ENCODE assay signal across 8 mouse cellular contexts in the genomic region with DNA sequence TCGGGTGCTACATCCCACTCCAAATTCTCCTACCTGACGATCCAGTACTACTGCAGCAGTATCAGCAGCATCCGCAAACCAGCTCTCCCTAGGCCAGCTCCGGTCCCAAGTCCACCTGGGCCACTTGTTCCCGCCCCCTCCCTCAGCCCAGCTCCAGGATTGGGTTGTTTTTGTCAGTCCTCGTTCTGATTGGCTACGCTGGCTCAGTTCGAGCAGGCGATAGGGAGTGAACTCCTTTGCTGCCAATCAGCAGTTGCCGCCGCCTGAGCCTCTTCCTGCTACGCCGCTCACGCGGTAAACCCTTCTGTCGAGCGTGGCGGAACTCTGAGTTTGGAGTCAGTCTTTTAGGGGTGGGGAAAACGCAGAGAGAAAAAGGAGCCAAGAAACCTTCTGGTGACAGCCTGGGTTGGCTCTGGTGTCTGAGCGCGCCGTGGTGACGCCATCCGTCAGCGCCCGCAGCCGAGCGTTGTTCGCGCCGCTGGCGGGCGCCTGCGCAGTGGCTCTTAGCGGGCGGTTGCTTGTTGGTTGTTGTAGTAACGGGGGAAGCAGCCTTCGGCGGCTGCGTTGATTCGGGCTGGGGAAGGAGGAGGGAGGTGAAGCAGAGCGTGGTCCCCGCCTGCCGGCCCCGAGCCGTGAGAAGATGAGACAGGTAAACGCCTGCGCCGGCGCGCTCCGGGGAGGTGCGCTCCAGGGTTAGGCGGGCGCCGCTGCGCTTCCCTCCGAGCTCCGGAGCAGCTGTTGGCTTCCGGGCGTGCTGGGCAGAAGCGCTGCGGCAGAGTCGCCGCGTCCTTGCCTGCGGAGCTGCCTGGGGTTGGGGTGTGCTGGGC. TPM values are rescaled to one million over a fixed set of nuclear protein-coding genes. Genes with fewer than 3 reads are reported as not detected.
A peak's percentile ranks its signal among the peaks of the same experiment; 100 is the strongest.
DNase-seq lines count a peak whose midpoint lies in the region; ATAC-seq lines count a peak whose summit lies in the region.

A gene (minus strand): TSS at position 113 of the 827 bp plus-strand sequence.
A gene (plus strand): TSS at position 222 of the 827 bp plus-strand sequence.

- H3K9ac ChIP-seq in intestine, embryonic 14.5 days (ENCODE audit: low read length) = peak within 1 kb of the TSS; percentile 62

- peaks cover 8% of the 10 kb centered on the region; the same call in 1 of the 2 replicates for H3K4me1 ChIP-seq in intestine, embryonic 14.5 days (replicated peaks; ENCODE audit: control insufficient read depth, insufficient read depth, low read length)

- peak within 1 kb of the TSS; percentile 99 for H3K27ac ChIP-seq in intestine, embryonic 14.5 days (ENCODE audit: low read depth)

- H3K4me2 ChIP-seq in intestine, embryonic 14.5 days (ENCODE audit: low read length) = peak within 1 kb of the TSS; percentile 64

- peaks cover 40% of the 10 kb centered on the region for H3K36me3 ChIP-seq in intestine, embryonic 14.5 days (ENCODE audit: control insufficient read depth, insufficient read depth, low read length)

- intact Hi-C loops in left cerebral cortex, postnatal 14 days (cut with DNase I) = no loop called here

- H3K27me3 ChIP-seq in intestine, embryonic 14.5 days (replicated peaks; ENCODE audit: control insufficient read depth, insufficient read depth, low read length) = no peaks in the 10 kb centered on the region

- peak within 1 kb of the TSS; percentile 83 for H3K4me3 ChIP-seq in intestine, embryonic 14.5 days (ENCODE audit: low read depth, low read length)

- DNase-seq in adrenal gland, adult 18-20 months (ENCODE audit: low spot score in 2 of 2) = peak; percentile 91 to 93
- DNase-seq in embryo, embryonic 11 days = peak; percentile 95
- DNase-seq in gastrocnemius, postnatal 25 days = peak; percentile 93
- peak; percentile 100 for DNase-seq in intestine, embryonic 14.5 days (ENCODE audit: low spot score)
- peak; percentile 96 for DNase-seq in left cerebral cortex, postnatal 14 days (ENCODE audit: low spot score in 2 of 2)
- peak; percentile 96 for DNase-seq in mesoderm, embryonic 11.5 days (ENCODE audit: low read depth, low spot score)
- DNase-seq in right cerebral cortex, postnatal 36 days (ENCODE audit: low spot score in 2 of 2) = peak; percentile 93 to 95
- peak; percentile 98 for DNase-seq in yolk sac, embryonic 10.5 days (ENCODE audit: low spot score)

- no peaks in the 10 kb centered on the region for H3K9me3 ChIP-seq in intestine, embryonic 14.5 days (ENCODE audit: control insufficient read depth, low read length)

- peak; percentile 99 for ATAC-seq in intestine, embryonic 14.5 days (replicated peaks; ENCODE audit: low FRiP score, low TSS enrichment, low read depth)

- under 1% methylated on average over 67 of the region's 67 CpGs for WGBS in intestine, embryonic 14.5 days

RNA-seq across cellular contexts. Expression of the first gene that starts in this region (rescaled TPM):
- 10 to 100 TPM; 26.9 to 29.4 TPM for total RNA-seq in adrenal gland, adult 18-20 months (2021)
- 1 to 10 TPM; 2.7 to 3.8 TPM for total RNA-seq in gastrocnemius, postnatal 25 days (2021)
- polyA plus RNA-seq in intestine, embryonic 14.5 days (2014; fragmentation: Nextera tagmentation; extraction: Ambion mirVana) = 122 and 134 TPM in 2 replicates
- 10 to 100 TPM; 58.7 to 60.6 TPM for total RNA-seq in left cerebral cortex, postnatal 14 days (2021)

RNA-seq across cellular contexts. Expression of the second gene that starts in this region (rescaled TPM):
- 10 to 100 TPM; 19.2 to 20.2 TPM for total RNA-seq in adrenal gland, adult 18-20 months (2021)
- total RNA-seq in gastrocnemius, postnatal 25 days (2021) = 1 to 10 TPM; 5.8 to 7.3 TPM
- 13.8 and 17.7 TPM in 2 replicates for polyA plus RNA-seq in intestine, embryonic 14.5 days (2014; fragmentation: Nextera tagmentation; extraction: Ambion mirVana)
- 10 to 100 TPM; 41.5 to 46.8 TPM for total RNA-seq in left cerebral cortex, postnatal 14 days (2021)

Comparison
In these comparisons a context has a peak if more than half of its experiments do, and no peak if none do; other contexts are left out.
1. Peak in every context shown above with its lines: DNase-seq, ATAC-seq, H3K4me3 ChIP-seq and H3K27ac ChIP-seq.
2. RNA of the first gene that starts in this region (total RNA-seq): 58.7 to 60.6 TPM in left cerebral cortex, postnatal 14 days and 26.9 to 29.4 TPM in adrenal gland, adult 18-20 months; 2.7 to 3.8 TPM in gastrocnemius, postnatal 25 days; every median in the first group is over 4 times any median in the second.